13 mouse cellular contexts compared by ENCODE assay signal in genomic region chr11:96306183-96306907, GRCm38 (mm10). TPM values are rescaled to one million over a fixed set of nuclear protein-coding genes. Genes with fewer than 3 reads are reported as not detected.
DNase-seq lines count a peak whose midpoint lies in the region; ATAC-seq and TF ChIP-seq lines count a peak whose summit lies in the region.
"Had no signal": no experiment of that assay in that cellular context is flagged by ENCODE, and none has a peak within 500 bp of the region (broad histone marks: within the 10 kb centered on the region; RNA-seq: fewer than 3 reads in every experiment).

No protein-coding gene starts in this region.

- no peak for TF ChIP-seq CTCF in gastrocnemius, adult 2 months (IDR thresholded peaks at IDR 0.05)

- H3K4me3 ChIP-seq in brown adipose tissue, adult 24 weeks (ENCODE audit: insufficient read depth, low read depth, low read length), result no peak overlapping the region
- H3K4me3 ChIP-seq in gastrocnemius, adult 2 months, result no peak overlapping the region
- H3K4me3 ChIP-seq: embryonic facial prominence, embryonic 13.5 days had no signal

- H3K4me1 ChIP-seq in brown adipose tissue, adult 24 weeks (ENCODE audit: control insufficient read depth, insufficient read depth, insufficient read length, low read length), result peaks cover 13% of the 10 kb centered on the region; the same call in 1 of the 2 replicates

- peak overlapping the region; percentile 21; the same call in 1 of the 2 replicates for H3K27ac ChIP-seq in brown adipose tissue, adult 24 weeks (replicated peaks; ENCODE audit: low read depth, low read length)
- H3K27ac ChIP-seq in gastrocnemius, adult 2 months, result no peak overlapping the region
- H3K27ac ChIP-seq: embryonic facial prominence, embryonic 13.5 days had no signal

- ATAC-seq in megakaryocyte-erythroid progenitor cell, adult 5-6 weeks (replicated peaks; ENCODE audit: low FRiP score, low TSS enrichment, poor library complexity, severe bottlenecking), result no peak
- ATAC-seq: forebrain, embryonic 16.5 days had no signal

- peak; percentile 75 for DNase-seq in adrenal gland, adult 2 months
- no peak for DNase-seq in adrenal gland, postnatal 36 days
- peak; percentile 70 for DNase-seq in kidney, adult 18-20 months
- peak; percentile 67 for DNase-seq in neural tube, embryonic 10.5 days (ENCODE audit: extremely low spot score, low spot score)
- no peak for DNase-seq in gastrocnemius, adult 2 months
- no peak for DNase-seq in left cerebral cortex, postnatal 14 days (ENCODE audit: low spot score in 2 of 2)
- DNase-seq: cerebellum, adult 9-10 months had no signal

- intact Hi-C loops in gastrocnemius, adult 2 months (cut with DNase I), result no loop called here
- intact Hi-C loops in left cerebral cortex, postnatal 14 days (cut with DNase I), result no loop called here

RNA-seq across cellular contexts. Expression of gene Hoxb5, which starts 3.2 kb away (rescaled TPM):
- 10 to 100 TPM; 15.2 to 31.6 TPM for total RNA-seq in adrenal gland, adult 2 months (2021)
- polyA plus RNA-seq in adrenal gland, adult 2 months (2012; rRNA removed), result 43.4 and 45.6 TPM in 2 replicates
- total RNA-seq in adrenal gland, postnatal 36 days (2021), result 10 to 100 TPM; 16.1 to 27.0 TPM
- polyA plus RNA-seq in brown adipose tissue, adult 24 weeks (2012; ENCODE audit: insufficient read depth, insufficient read length, missing spikeins), result 1.1 and 1.2 TPM in 2 replicates
- under 1 TPM; 0.26 to 0.28 TPM for total RNA-seq in gastrocnemius, adult 2 months (2021)
- not detected for total RNA-seq in left cerebral cortex, postnatal 14 days (2021)
- total RNA-seq in megakaryocyte-erythroid progenitor cell, adult 5-6 weeks (2014; fragmentation: Nextera tagmentation), result not detected in 2 replicates
- total RNA-seq in megakaryocyte-erythroid progenitor cell, adult 5-6 weeks (2017), result not detected in 2 replicates
- total RNA-seq: left cerebral cortex, postnatal 10 days had no signal
- polyA plus RNA-seq: forebrain, embryonic 16.5 days had no signal

RNA-seq across cellular contexts. Expression of gene Hoxb4, which starts 11.7 kb away (rescaled TPM):
- 10 to 100 TPM; 16.7 to 21.8 TPM for total RNA-seq in adrenal gland, adult 2 months (2021)
- 27.9 and 30.0 TPM in 2 replicates for polyA plus RNA-seq in adrenal gland, adult 2 months (2012; rRNA removed)
- total RNA-seq in adrenal gland, postnatal 36 days (2021), result 10 to 100 TPM; 15.6 to 20.9 TPM
- 6.0 and 6.4 TPM in 2 replicates for polyA plus RNA-seq in brown adipose tissue, adult 24 weeks (2012; ENCODE audit: insufficient read depth, insufficient read length, missing spikeins)
- under 1 TPM; 0.31 to 0.38 TPM for total RNA-seq in gastrocnemius, adult 2 months (2021)
- total RNA-seq in left cerebral cortex, postnatal 14 days (2021), result not detected
- 0.12 and 0.66 TPM in 2 replicates for total RNA-seq in megakaryocyte-erythroid progenitor cell, adult 5-6 weeks (2014; fragmentation: Nextera tagmentation)
- total RNA-seq in megakaryocyte-erythroid progenitor cell, adult 5-6 weeks (2017), result 0.70 and 1.9 TPM in 2 replicates
- total RNA-seq: left cerebral cortex, postnatal 10 days had no signal
- polyA plus RNA-seq: forebrain, embryonic 16.5 days had no signal

RNA-seq across cellular contexts. Expression of gene Hoxb6, which starts 14.1 kb away (rescaled TPM):
- 10 to 100 TPM; 33.0 to 72.2 TPM for total RNA-seq in adrenal gland, adult 2 months (2021)
- 201 and 210 TPM in 2 replicates for polyA plus RNA-seq in adrenal gland, adult 2 months (2012; rRNA removed)
- total RNA-seq in adrenal gland, postnatal 36 days (2021), result 10 to 100 TPM; 43.9 to 62.2 TPM
- 0.91 and 1.9 TPM in 2 replicates for polyA plus RNA-seq in brown adipose tissue, adult 24 weeks (2012; ENCODE audit: insufficient read depth, insufficient read length, missing spikeins)
- under 1 TPM; 0.56 to 0.64 TPM for total RNA-seq in gastrocnemius, adult 2 months (2021)
- not detected for total RNA-seq in left cerebral cortex, postnatal 14 days (2021)
- total RNA-seq in megakaryocyte-erythroid progenitor cell, adult 5-6 weeks (2014; fragmentation: Nextera tagmentation), result not detected in 2 replicates
- 0.72 TPM in 1 of 2 replicates, not detected in the other for total RNA-seq in megakaryocyte-erythroid progenitor cell, adult 5-6 weeks (2017)
- total RNA-seq: left cerebral cortex, postnatal 10 days had no signal
- polyA plus RNA-seq: forebrain, embryonic 16.5 days; heart, embryonic 16.5 days had no signal

RNA-seq across cellular contexts. Expression of gene Hoxb3, which starts 16.8 kb away (rescaled TPM):
- 10 to 100 TPM; 20.1 to 21.9 TPM for total RNA-seq in adrenal gland, adult 2 months (2021)
- 89.4 and 94.9 TPM in 2 replicates for polyA plus RNA-seq in adrenal gland, adult 2 months (2012; rRNA removed)
- 10 to 100 TPM; 15.7 to 20.2 TPM for total RNA-seq in adrenal gland, postnatal 36 days (2021)
- polyA plus RNA-seq in brown adipose tissue, adult 24 weeks (2012; ENCODE audit: insufficient read depth, insufficient read length, missing spikeins), result 1.7 and 2.0 TPM in 2 replicates
- total RNA-seq in gastrocnemius, adult 2 months (2021), result under 1 TPM; 0.22 to 0.51 TPM
- total RNA-seq in left cerebral cortex, postnatal 14 days (2021), result not detected
- 0.28 and 0.79 TPM in 2 replicates for total RNA-seq in megakaryocyte-erythroid progenitor cell, adult 5-6 weeks (2014; fragmentation: Nextera tagmentation)
- not detected in 2 replicates for total RNA-seq in megakaryocyte-erythroid progenitor cell, adult 5-6 weeks (2017)
- total RNA-seq: left cerebral cortex, postnatal 10 days had no signal
- polyA plus RNA-seq: embryonic facial prominence, embryonic 13.5 days; forebrain, embryonic 16.5 days had no signal

RNA-seq across cellular contexts. Expression of gene Hoxb7, which starts 19.9 kb away (rescaled TPM):
- total RNA-seq in adrenal gland, adult 2 months (2021), result 10 to 100 TPM; 46.4 to 46.7 TPM
- polyA plus RNA-seq in adrenal gland, adult 2 months (2012; rRNA removed), result 48.8 and 55.9 TPM in 2 replicates
- 10 to 100 TPM; 35.5 to 49.8 TPM for total RNA-seq in adrenal gland, postnatal 36 days (2021)
- 2.1 and 2.6 TPM in 2 replicates for polyA plus RNA-seq in brown adipose tissue, adult 24 weeks (2012; ENCODE audit: insufficient read depth, insufficient read length, missing spikeins)
- under 1 TPM; 0.47 to 0.56 TPM for total RNA-seq in gastrocnemius, adult 2 months (2021)
- not detected for total RNA-seq in left cerebral cortex, postnatal 14 days (2021)
- total RNA-seq in megakaryocyte-erythroid progenitor cell, adult 5-6 weeks (2014; fragmentation: Nextera tagmentation), result not detected in 2 replicates
- not detected in 2 replicates for total RNA-seq in megakaryocyte-erythroid progenitor cell, adult 5-6 weeks (2017)
- total RNA-seq: left cerebral cortex, postnatal 10 days had no signal
- polyA plus RNA-seq: forebrain, embryonic 16.5 days had no signal

Comparison
In these comparisons a context has a peak if more than half of its experiments do, and no peak if none do; other contexts are left out.
1. DNase-seq: peak in adrenal gland, adult 2 months (single experiment), kidney, adult 18-20 months (single experiment) and neural tube, embryonic 10.5 days (single experiment); none in adrenal gland, postnatal 36 days (0 of 2), gastrocnemius, adult 2 months (single experiment) and left cerebral cortex, postnatal 14 days (0 of 2).
2. RNA of gene Hoxb5, which starts 3.2 kb away (total RNA-seq): 15.2 to 31.6 TPM in adrenal gland, adult 2 months and 16.1 to 27.0 TPM in adrenal gland, postnatal 36 days; 0.26 to 0.28 TPM in gastrocnemius, adult 2 months, not detected in left cerebral cortex, postnatal 14 days and not detected in megakaryocyte-erythroid progenitor cell, adult 5-6 weeks; every median in the first group is over 10 times any median in the second.
3. RNA of gene Hoxb4, which starts 11.7 kb away (total RNA-seq): 16.7 to 21.8 TPM in adrenal gland, adult 2 months and 15.6 to 20.9 TPM in adrenal gland, postnatal 36 days; 0.12 to 1.9 TPM in megakaryocyte-erythroid progenitor cell, adult 5-6 weeks, 0.31 to 0.38 TPM in gastrocnemius, adult 2 months and not detected in left cerebral cortex, postnatal 14 days; every median in the first group is over 4 times any median in the second.
4. RNA of gene Hoxb6, which starts 14.1 kb away (total RNA-seq): 33.0 to 72.2 TPM in adrenal gland, adult 2 months and 43.9 to 62.2 TPM in adrenal gland, postnatal 36 days; 0.56 to 0.64 TPM in gastrocnemius, adult 2 months, not detected in left cerebral cortex, postnatal 14 days and 0.72 TPM in megakaryocyte-erythroid progenitor cell, adult 5-6 weeks; every median in the first group is over 10 times any median in the second.